Mouse (Mus musculus) forebrain, embryonic 16.5 days (tissue): ENCODE results near the gene Otx2. TPM values are rescaled to one million over a fixed set of nuclear protein-coding genes. Genes with fewer than 3 reads are reported as not detected.

ENCODE experiments used
- ATAC-seq: fragments of 200-750 bp; cut with Nextera tagmentation; 2 replicates; pipeline ENCODE4 v1.8.0; 2017; ENCODE audit warnings: mild to moderate bottlenecking, moderate library complexity
- H3K27ac ChIP-seq: fragments of 300-500 bp; sonication (generic); 2 replicates; pipeline ENCODE4 v1.5.1; 2014; ENCODE audit warnings: low read length, control low read depth
- H3K27me3 ChIP-seq: fragments of 300-500 bp; sonication (generic); replicated peaks from 2 replicates; pipeline ENCODE4 v1.6.1; 2014; ENCODE audit warnings: low read length; ENCODE audit not compliant: control insufficient read depth, insufficient read depth
- H3K36me3 ChIP-seq: fragments of 300-500 bp; sonication (generic); 2 replicates; pipeline ENCODE4 v1.6.1; 2014; ENCODE audit not compliant: control insufficient read depth, insufficient read depth
- H3K4me1 ChIP-seq: fragments of 300-500 bp; sonication (generic); replicated peaks from 2 replicates; pipeline ENCODE4 v1.6.1; 2014; ENCODE audit warnings: low read length; ENCODE audit not compliant: control insufficient read depth, insufficient read depth
- H3K4me2 ChIP-seq: fragments of 300-500 bp; sonication (generic); 2 replicates; pipeline ENCODE4 v1.6.1; 2014; ENCODE audit warnings: mild to moderate bottlenecking, low read length, control low read depth
- H3K4me3 ChIP-seq: fragments of 300-500 bp; sonication (generic); replicated peaks from 2 replicates; pipeline ENCODE4 v1.5.1; 2014; ENCODE audit warnings: mild to moderate bottlenecking, low read length, control low read depth
- H3K9ac ChIP-seq: fragments of 300-500 bp; sonication (generic); replicated peaks from 2 replicates; pipeline ENCODE4 v1.6.1; 2014; ENCODE audit warnings: low read depth, low read length, control low read depth
- H3K9me3 ChIP-seq: fragments of 300-500 bp; sonication (generic); 2 replicates; pipeline ENCODE4 v1.6.1; 2016; ENCODE audit warnings: low read length; ENCODE audit not compliant: control insufficient read depth
- WGBS: fragments of 180-500 bp; shearing (Covaris S2); extraction: QIAGEN DNeasy Blood & Tissue Kit; methylation state at CpG from one replicate; pipeline ENCODE4 v1.1.7; 2014; 5-methylcytosine and 5-hydroxymethylcytosine counted together
- polyA plus RNA-seq: library from polyadenylated mRNA; unstranded; fragments of >200 nt; fragmentation: Nextera tagmentation; extraction: Ambion mirVana; gene quantifications from 2 replicates; pipeline ENCODE4 v1.2.1, GENCODE M21; 2015

Gene Otx2
- polyA plus RNA-seq: 9.3 and 9.9 TPM in 2 replicates

DNA sequence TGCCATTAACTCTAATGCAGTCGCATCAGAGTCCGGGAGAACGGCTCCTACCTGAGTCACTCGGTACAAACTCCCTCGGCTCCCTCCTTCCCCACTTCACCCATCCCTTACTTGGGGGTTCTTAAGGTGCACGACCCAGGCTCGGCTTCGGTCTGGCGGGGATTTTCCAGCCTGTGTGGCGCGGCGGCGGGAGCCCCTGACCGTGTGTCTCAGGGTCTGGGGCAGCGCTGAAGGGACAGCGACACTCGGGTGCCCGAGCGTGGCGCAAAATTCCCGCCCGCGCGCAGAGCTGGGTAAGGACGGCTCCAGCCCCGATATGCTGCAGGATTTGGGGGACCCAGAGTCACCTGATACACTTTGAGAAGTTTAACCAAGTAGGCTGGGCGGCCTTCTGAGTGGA lies at the start of gene Otx2:
Gene Otx2, minus strand, starts transcription at position 279 of the 400 bp plus-strand sequence.
- peak within 1 kb of the TSS; percentile 17 for H3K4me3 ChIP-seq
- peaks cover 67% of the 10 kb centered on the region for H3K27me3 ChIP-seq
- H3K9me3 ChIP-seq: no peaks in the 10 kb centered on the region
- no peak within 1 kb of the TSS; the same call in 1 of the 2 replicates for H3K9ac ChIP-seq
- peaks cover 11% of the 10 kb centered on the region for H3K4me1 ChIP-seq
- H3K4me2 ChIP-seq: peak within 1 kb of the TSS; percentile 38
- WGBS: under 1% methylated on average over 27 of the region's 27 CpGs
- H3K27ac ChIP-seq: no peak within 1 kb of the TSS
- H3K36me3 ChIP-seq: no peaks in the 10 kb centered on the region
- 0 out of 2 replicates have a peak, but pooled peaks have one; percentile 21 for ATAC-seq

DNA sequence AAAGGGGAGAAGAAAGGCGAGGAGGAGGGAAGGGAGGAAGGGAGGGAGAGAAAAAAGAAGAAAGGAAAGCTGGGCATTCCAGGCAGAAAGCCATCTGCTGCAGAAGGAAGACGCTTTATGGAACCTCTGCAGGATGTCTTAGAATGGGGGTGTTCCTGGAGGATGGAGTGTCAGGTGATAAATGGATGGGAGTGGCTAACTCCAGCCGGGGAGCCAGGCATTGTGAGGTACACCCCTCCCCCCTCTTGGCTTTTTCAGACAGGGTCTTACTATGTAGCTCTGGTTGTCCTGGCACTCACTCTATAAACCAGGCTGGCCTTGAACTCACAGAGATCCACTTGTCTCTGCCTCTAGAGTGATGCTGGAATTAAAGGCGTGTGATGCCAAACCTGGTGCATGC lies 49.1 kb upstream of the Otx2 start:
- H3K36me3 ChIP-seq: no peaks in the 10 kb centered on the region
- WGBS: 32% methylated on average over 4 of the region's 4 CpGs

DNA sequence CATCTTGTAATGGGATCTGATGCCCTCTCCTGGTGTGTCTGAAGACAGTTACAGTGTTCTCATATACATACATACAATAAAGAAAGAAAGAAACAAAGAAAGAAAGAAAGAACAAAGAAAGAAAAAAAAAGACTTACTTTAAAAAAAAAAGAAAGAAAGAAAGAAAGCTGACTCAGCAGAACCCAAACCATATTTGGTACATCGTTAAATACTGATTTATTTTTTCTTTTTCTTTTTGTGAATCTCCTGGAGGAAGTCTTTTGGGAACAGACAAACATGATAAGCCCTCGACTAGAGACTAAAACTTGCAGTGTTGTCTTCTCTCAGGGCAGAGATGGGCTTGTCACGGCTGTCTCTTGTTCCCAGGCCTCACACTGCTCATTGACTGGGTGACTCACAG lies 45.7 kb upstream of the Otx2 start:
- Histone ChIP-seq H3K4me2 (no peak overlapping the region), H3K4me1 (no peaks in the 10 kb centered on the region), H3K27me3 (no peaks in the 10 kb centered on the region), H3K9me3 (0 out of 2 replicates have a peak, but pooled peaks cover 3% of the 10 kb centered on the region), H3K4me3 (no peak overlapping the region), H3K27ac (no peak overlapping the region), H3K9ac (no peak overlapping the region), H3K36me3 (no peaks in the 10 kb centered on the region)
- no peak for ATAC-seq
- WGBS: 81% methylated on average over 3 of the region's 3 CpGs

More for the DNA sequence above, 49.1 kb upstream of the Otx2 start:
- H3K4me1 ChIP-seq: no peaks in the 10 kb centered on the region
- H3K9me3 ChIP-seq: no peaks in the 10 kb centered on the region
- no peaks in the 10 kb centered on the region for H3K27me3 ChIP-seq
- no peak overlapping the region for H3K27ac ChIP-seq
- H3K4me3 ChIP-seq: no peak overlapping the region
- ATAC-seq: no peak
- no peak overlapping the region for H3K9ac ChIP-seq
- no peak overlapping the region for H3K4me2 ChIP-seq

DNA sequence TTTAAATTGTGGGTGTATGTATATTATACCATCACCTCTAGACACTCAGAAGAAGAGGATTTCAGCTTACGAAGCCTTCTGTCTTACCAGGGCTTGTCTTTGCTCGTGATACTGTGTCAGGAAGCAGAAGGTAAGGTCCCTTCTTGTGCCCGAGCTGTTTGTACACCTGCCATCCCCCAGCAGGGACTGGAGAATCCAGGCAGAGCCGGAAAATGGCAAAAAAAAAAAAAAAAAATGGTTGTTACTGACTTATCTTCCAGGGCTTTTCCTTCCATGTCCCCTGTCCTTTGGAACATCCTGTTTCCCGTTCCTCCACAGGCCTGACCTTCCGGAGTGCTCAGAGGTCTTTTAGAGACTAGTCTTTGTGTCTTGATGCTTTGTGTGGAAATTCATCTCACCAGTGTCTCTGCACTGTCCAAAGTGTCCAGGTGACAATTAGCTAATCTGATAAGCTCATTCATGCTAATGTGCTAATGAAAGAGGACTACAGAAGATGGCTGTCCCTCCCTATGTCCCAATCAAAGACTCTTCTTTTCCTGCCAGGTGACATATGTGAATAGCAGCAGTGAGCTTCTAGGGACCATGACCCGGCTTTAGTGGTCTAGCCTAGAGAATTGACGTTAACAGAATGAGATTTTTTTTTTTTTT lies 44.1 kb upstream of the Otx2 start:
- Histone ChIP-seq H3K36me3 (no peaks in the 10 kb centered on the region), H3K4me3 (no peak overlapping the region)
- WGBS: 88% methylated on average over 8 of the region's 8 CpGs

DNA sequence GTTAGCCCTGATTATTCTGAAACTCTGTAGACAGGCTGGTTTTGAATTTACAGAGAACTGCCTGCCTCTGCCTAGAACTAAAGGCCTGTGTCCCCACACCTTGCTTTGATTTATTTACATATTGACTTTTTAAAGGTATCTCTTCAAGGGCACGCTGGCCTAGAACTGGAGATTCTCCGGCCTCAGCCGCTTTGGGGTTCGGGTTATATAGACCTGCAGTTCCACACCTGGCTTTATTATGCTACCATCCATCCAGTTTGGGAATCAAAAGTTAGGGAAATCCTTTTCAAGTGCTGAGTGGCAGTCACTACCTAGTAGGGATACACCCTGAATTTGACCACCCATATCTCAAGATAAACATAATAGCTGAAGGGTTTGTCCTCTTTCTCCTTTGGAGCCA lies 42.8 kb upstream of the Otx2 start:
- H3K4me1 ChIP-seq: no peaks in the 10 kb centered on the region
- no peak overlapping the region for H3K4me3 ChIP-seq
- H3K9ac ChIP-seq: no peak overlapping the region
- 0 out of 2 replicates have a peak, but pooled peaks cover 3% of the 10 kb centered on the region for H3K9me3 ChIP-seq
- no peak for ATAC-seq
- 97% methylated on average over 4 of the region's 4 CpGs for WGBS
- H3K27me3 ChIP-seq: no peaks in the 10 kb centered on the region
- H3K36me3 ChIP-seq: no peaks in the 10 kb centered on the region
- no peak overlapping the region for H3K27ac ChIP-seq
- H3K4me2 ChIP-seq: no peak overlapping the region

More for the DNA sequence above, 44.1 kb upstream of the Otx2 start:
- Histone ChIP-seq H3K9ac (no peak overlapping the region), H3K4me2 (no peak overlapping the region), H3K9me3 (0 out of 2 replicates have a peak, but pooled peaks cover 3% of the 10 kb centered on the region), H3K27ac (no peak overlapping the region), H3K27me3 (no peaks in the 10 kb centered on the region), H3K4me1 (no peaks in the 10 kb centered on the region)
- ATAC-seq: no peak

DNA sequence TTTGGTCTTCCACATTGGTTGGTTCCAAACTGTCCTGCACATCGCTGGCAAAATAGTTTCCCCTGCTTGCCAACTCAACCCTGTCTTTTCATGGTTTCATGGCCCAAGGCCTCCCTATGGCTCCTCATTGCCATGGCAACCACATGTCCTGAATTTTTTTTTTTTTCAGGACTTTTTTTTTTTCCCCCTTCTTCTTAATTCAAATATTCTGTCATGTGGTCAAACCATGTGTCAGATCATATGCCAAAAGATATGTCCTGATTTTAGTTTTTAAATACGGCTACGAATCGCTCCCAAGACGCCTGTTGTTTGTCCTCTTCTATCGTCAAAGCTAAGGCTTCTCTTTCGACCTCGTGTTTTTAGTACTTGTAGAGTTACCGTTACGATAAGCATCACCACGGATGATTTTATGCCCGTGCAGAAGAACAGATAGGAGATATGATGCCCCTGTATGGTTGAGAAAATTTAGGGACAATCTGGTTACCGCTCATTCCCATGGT lies 37.3 kb upstream of the Otx2 start:
- no peak overlapping the region; the same call in 1 of the 2 replicates for H3K4me2 ChIP-seq
- ATAC-seq: peak; percentile 19; the same call in 1 of the 2 replicates
- no peak overlapping the region for H3K9ac ChIP-seq
- no peak overlapping the region for H3K27ac ChIP-seq
- H3K36me3 ChIP-seq: no peaks in the 10 kb centered on the region
- 66% methylated on average over 13 of the region's 13 CpGs for WGBS
- H3K4me1 ChIP-seq: peaks cover 20% of the 10 kb centered on the region
- H3K27me3 ChIP-seq: 0 out of 2 replicates have a peak, but pooled peaks cover 7% of the 10 kb centered on the region
- no peak overlapping the region for H3K4me3 ChIP-seq
- 0 out of 2 replicates have a peak, but pooled peaks cover 3% of the 10 kb centered on the region for H3K9me3 ChIP-seq

DNA sequence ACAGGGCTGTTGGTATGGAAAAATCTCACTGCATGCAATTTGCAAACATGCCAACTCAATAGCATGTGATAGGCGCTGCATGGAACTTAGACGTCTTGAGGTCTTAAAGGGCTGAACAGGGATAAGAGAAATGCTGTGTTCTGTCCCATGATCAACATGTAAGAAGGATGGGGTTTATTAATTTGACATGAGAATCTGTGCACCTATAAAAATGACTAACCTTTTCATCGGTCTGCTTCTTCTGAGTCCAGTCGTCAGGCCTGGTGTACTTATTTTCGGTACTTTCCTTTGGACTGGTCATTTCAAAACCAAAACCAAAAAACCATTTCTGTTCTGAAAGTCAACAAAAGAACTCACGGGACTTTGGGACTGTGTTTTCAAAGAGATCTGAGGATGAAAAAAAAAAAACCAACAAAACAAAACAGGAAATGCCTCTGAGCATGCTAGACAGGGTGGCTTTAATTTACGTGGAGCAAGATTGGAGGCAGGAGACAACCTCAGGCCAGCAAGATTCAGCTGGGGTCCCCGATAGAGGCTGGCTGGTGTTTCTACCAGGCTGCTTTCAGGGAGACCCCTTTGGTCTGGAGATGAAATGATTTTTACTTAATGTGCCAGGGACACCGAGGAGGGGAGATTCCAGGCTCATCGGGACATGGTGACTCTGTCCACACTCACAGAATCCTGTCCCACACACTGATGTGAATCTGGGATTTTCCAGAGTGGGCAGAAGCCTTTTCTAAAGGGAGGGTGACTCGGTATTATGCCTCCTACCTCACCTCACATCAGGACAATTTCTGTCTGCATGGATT lies 36.6 kb upstream of the Otx2 start:
- Histone ChIP-seq H3K27me3 (0 out of 2 replicates have a peak, but pooled peaks cover 9% of the 10 kb centered on the region), H3K27ac (no peak overlapping the region), H3K9me3 (0 out of 2 replicates have a peak, but pooled peaks cover 3% of the 10 kb centered on the region), H3K4me3 (no peak overlapping the region), H3K36me3 (no peaks in the 10 kb centered on the region), H3K4me1 (peaks cover 20% of the 10 kb centered on the region), H3K4me2 (peak overlapping the region; percentile 61), H3K9ac (no peak overlapping the region)
- 18% methylated on average over 11 of the region's 11 CpGs for whole genome bisulfite sequencing
- no peak for ATAC-seq

DNA sequence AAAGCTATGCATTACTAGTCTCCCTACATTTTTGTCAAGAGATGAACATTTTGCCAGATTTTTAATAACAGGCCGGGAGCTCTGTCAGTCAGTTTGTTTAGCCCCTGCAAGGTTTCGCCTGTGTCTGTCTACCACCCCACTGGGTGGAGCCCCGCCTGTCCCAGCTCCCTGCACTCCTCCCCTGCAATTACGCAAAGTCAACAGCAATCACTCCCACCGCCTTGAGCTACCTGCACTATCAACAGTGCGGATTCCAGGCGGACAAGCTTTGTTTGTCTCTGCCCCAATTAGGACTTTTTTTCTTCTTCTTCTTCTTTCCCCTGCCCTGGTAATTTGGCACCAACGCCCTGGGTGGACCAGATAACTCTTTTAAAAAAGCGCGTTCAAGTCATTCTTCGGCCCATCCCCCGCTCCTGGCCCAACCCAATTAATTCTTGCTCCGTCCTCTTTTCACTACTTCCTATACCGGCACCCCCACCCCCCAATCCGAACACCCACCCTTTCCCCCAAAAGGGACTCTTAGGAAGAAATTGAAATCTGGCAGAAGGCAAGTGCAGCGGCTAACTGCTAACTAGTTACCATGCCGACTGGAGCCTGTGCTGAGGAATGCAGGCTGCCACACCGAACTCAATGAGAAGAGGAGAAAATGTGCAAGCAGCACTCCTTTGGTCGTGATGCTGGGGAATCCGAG lies 35.9 kb upstream of the Otx2 start:
- Histone ChIP-seq H3K27ac (no peak overlapping the region), H3K4me2 (peak overlapping the region; percentile 61), H3K27me3 (0 out of 2 replicates have a peak, but pooled peaks cover 10% of the 10 kb centered on the region), H3K36me3 (no peaks in the 10 kb centered on the region), H3K9ac (no peak overlapping the region), H3K9me3 (no peaks in the 10 kb centered on the region), H3K4me3 (peak overlapping the region; percentile 34), H3K4me1 (peaks cover 20% of the 10 kb centered on the region)
- WGBS: 0% methylated on average over 20 of the region's 20 CpGs
- ATAC-seq: peak; percentile 91
